Mouse (Mus musculus): Measurements from ENCODE around the gene Otos. TPM values are rescaled to one million over a fixed set of nuclear protein-coding genes. Genes with fewer than 3 reads are reported as not detected.

The Otos gene
- total RNA-seq, 2 experiments from 2014 or later, result 0.91 to 1.0 TPM

DNA sequence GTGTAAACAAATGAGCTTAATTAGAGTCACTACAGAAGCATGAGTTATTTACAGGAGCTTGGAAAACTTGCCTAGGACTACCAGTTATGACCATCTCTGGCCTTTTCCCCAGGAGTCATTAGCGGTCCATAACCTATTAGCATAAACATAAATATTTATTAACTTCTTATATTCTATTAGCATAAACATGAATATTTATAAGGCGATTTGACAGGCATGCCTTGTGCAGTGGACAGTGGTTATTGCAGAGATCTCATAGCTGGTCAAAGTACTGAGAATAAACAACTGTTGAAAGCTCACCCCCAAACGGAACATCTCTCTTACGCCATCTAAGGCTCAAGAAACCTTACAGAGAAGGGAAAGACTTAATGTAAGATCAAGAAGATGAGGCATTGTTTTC lies 35.5 kb downstream of the Otos start:
- no peak for DNase-seq (ENCODE audit: low spot score in 2 of 2)

DNA sequence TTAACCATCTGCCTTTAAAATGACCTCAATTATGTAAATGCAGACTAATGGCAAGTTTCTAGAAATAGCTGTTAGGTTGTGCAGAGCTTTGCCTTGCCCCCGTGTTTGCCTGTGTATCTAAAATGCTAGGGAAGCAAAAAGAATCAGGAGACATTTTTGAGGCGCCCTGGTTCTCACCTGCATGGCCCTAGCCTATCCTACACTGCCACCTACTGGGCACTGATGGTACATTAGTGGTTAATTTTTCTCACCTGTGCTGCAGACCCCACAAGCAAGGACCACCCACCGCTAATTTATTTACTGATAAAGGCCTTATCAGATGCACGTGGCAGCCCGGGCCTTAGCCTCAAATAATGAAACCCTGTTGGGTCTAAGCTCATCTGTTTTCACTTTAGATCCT lies 37.6 kb downstream of the Otos start:
- DNase-seq (ENCODE audit: low spot score in 2 of 2), result peak in 1 of 2 experiments; percentile 77

DNA sequence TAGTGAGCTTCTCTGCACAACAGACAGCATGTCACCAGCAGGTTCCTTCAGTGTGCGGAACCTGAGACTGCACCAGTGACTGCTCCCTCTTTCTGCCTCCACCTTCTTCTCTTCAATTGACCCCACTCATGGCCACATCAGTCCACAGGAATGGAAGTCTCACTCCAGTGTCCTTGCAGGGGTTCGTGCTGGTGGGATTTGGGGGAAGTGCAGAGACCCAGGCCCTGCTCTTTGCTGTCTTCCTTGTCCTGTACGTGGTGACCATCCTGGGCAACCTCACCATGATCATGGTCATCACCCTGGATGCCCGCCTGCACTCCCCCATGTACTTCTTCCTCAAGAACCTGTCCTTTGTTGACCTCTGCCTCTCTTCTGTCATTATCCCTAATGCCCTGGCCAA lies 40.9 kb downstream of the Otos start:
- no peak for DNase-seq (ENCODE audit: low spot score in 2 of 2)

DNA sequence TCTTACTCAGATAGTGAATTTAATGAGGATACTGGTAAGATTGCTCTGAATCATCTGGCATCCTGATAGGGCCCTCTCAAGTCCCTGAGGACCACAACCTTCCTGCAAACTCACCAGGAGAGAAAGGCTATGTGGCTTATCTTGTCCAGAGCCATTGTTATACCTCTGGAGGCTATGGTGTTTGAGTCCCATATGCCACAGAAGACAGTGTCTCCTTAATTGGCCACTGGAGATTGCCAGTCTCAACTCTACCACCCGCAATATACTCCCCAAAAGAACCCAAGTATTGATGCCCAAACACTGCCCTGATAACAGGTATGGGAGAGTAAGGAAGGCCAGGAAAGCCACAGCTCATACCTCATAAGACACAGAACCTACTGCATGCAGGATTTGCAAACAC lies 43.2 kb downstream of the Otos start, which contains the start of gene Olfr1410:
Gene Olfr1410, plus strand, starts transcription at position 301 of the 400 bp plus-strand sequence.
- DNase-seq (ENCODE audit: low spot score in 2 of 2), result no peak

DNA sequence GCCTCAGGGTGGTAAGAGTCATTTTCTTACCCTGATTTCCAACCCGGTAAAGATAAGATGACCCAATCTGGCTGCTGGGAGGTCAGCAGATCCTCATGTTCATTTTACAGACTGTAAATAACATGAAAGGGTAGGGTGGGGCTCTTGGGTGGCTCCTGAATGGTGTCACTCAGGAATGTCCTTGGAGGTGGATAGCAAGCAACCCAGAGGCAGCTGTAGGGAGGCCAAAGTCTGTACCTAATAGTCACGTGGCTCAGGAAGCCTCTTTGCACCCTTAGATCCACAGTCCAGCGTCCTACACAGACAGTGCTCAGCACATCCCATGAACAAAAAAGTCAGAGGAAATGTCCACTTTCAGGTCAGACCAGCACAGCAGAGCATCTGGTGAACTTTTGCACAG lies 52.6 kb downstream of the Otos start:
- DNase-seq (ENCODE audit: low spot score in 2 of 2), result no peak

Other genes starting within 250 kb of the Otos start
- 100 to 1,000 TPM; 249 to 266 TPM for gene Ndufa10, start 175.0 kb downstream of the Otos start, total RNA-seq (2021)
- gene Olfr1416, start 163.7 kb downstream of the Otos start, total RNA-seq (2021), result not detected
- gene Olfr1415, start 152.7 kb downstream of the Otos start, total RNA-seq (2021), result not detected
- not detected for gene Olfr1414, start 130.2 kb downstream of the Otos start, total RNA-seq (2021)
- not detected for gene Olfr1413, start 77.5 kb downstream of the Otos start, total RNA-seq (2021)
- gene Olfr1412, start 63.1 kb downstream of the Otos start, total RNA-seq (2021), result not detected
- gene Olfr1411, start 54.4 kb downstream of the Otos start, total RNA-seq (2021), result not detected
- not detected for gene Olfr1410, start 43.1 kb downstream of the Otos start, total RNA-seq (2021)
- gene Olfr12, start 31.1 kb downstream of the Otos start, total RNA-seq (2021), result not detected
- 100 to 1,000 TPM; 321 to 334 TPM for gene Cops9, start 6.9 kb downstream of the Otos start, total RNA-seq (2021)
- gene Gpc1, start 182.8 kb upstream of the Otos start, total RNA-seq (2021), result 100 to 1,000 TPM; 136 to 139 TPM

All from layer of hippocampus, adult 18-20 months (tissue).